Mouse (Mus musculus): Measurements from ENCODE around the gene Scgb1c1. TPM values are rescaled to one million over a fixed set of nuclear protein-coding genes. Genes with fewer than 3 reads are reported as not detected.

The Scgb1c1 gene
- polyA plus RNA-seq (2021; fragmentation: Nextera tagmentation) = not detected in 2 replicates
- long read RNA-seq, experiment 1 = 0 reads
- long read RNA-seq, experiment 2 = 0 reads

GRCm38 (mm10) chr7:140844905-140845665, at the start of gene Scgb1c1:
TSS of gene Scgb1c1 (plus strand) at chr7:140845547.

GRCm38 (mm10) chr7:140821653-140822329, 23.6 kb upstream of the Scgb1c1 start, which contains the start of gene Zfp941:
TSS of gene Zfp941 (minus strand) at chr7:140822178.

DNA sequence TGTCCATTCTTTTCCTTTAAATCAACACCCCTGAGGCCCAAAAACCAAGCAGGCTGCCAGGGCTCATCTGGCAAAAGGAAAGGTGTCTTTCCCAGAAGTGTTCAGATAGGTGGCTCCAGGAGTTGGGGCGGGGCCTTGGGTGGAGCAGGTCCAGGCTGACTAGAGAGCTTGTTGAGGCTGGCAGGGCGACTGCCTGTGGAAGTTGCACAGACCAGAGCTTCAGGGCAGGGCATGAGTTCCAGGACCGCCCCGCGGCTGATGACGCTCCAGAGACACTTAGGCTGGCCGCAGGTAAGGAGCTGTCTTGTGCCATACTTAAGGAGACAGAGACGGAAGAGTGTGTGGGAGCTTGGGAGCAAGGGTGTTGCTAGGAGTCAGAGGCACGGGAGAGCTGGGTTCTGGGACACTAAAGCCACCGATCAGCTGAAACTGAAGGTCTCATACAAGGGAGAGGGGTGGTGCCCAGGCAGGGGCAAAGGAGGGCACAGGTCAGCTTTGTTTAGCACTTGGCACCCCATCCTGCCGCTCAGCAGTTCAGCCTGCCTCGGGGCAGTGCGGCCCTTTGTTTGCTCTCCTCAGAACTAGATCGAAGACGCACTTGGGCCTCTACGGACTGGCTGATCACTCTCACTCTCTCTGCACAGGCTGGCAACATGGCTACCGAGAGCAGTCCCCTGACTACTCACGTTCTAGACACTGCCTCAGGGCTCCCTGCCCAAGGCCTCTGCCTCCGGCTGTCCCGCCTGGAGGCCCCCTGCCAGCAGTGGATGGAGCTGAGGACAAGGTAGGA, 10.2 kb upstream of the Scgb1c1 start, which contains the start of gene Urah:
Gene Urah (plus strand): TSS at position 51 of the 790 bp plus-strand sequence.

DNA sequence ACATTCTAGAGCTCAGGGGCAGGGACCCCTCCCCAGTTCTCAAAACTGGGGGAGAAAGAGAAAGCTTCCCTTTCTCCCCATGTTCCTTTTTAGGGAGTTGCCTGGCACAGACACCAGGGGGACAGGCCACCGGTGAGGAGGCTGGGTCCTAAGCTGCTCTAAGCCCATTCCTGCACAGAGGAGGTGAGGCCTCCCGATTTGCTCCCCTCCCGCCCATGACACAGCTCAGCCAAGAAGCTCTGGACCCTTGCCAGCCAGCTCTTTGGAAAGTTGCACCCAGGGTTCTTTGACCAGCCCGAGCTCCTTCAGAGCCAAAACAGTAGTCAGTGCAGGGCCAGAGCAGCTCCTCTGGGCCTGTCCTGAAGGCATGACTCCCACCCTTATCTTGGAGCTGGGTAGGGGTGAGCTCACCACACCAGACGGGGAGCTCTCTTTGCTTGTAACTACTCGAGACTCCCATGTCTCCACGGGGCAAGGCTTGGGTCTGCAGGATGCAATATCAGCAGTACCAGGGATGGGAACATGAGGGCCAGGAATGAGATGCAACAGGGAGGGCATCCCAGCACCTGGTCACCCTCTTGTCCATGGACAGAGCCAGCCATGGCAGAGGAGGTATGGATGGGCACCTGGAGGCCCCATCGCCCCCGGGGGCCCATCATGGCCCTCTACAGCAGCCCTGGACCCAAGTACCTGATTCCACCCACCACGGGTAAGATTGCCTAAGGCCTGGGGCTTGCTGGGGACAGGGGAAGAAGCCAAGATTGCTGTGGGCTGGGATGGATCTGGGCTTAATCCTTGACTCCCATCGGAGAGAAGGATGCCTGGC, 2.6 kb downstream of the Scgb1c1 start, which contains the start of gene Odf3:
Gene Odf3 (plus strand): TSS at position 51 of the 826 bp plus-strand sequence.

GRCm38 (mm10) chr7:140855860-140856784, 10.8 kb downstream of the Scgb1c1 start, which contains the start of gene Gm45785:
TSS of gene Gm45785 (minus strand) at chr7:140856331.

GRCm38 (mm10) chr7:140856785-140857549, 11.6 kb downstream of the Scgb1c1 start, which contains the start of gene Ric8a:
TSS of gene Ric8a (plus strand) at chr7:140856957.

DNA sequence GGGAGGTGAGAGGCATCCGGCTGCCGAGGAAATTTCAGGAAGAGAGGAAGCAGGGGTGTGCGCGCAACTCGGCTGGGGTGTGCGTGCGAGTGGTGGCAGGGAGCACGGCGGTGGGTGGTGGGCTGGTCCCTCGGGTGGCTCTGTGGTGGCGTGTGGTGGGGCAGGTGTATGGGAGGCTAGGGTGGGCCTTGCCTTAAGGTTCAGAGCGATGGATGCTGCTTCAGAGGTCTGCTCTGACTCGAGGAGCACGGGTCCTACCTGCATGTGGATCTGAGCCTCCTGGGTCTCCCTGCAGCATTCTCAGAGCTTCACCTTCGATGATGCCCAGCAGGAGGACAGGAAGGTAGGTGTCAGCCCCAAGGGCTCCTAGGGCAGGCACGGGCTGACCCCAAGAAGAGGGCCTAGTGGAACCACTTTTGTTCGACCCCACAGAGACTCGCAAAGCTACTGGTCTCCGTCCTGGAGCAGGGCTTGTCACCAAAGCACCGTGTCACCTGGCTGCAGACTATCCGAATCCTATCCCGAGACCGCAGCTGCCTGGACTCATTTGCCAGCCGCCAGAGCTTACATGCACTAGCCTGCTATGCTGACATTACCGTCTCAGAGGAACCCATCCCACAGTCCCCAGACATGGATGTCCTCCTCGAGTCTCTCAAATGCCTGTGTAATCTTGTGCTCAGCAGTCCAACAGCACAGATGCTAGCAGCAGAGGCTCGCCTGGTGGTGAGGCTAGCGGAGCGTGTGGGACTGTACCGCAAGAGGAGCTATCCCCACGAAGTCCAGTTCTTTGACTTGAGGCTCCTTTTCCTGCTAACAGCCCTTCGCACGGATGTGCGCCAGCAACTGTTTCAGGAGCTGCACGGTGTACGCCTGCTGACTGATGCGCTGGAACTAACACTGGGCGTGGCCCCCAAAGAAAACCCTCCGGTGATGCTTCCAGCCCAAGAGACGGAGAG, 12.5 kb downstream of the Scgb1c1 start, which contains the start of gene Bet1l:
Gene Bet1l (minus strand): TSS at position 28 of the 956 bp plus-strand sequence.

GRCm38 (mm10) chr7:140881696-140882468, 36.5 kb downstream of the Scgb1c1 start, which contains the start of the genes Psmd13 and Sirt3:
TSS of gene Psmd13 (plus strand) at chr7:140881968.
TSS of gene Sirt3 (minus strand) at chr7:140882309.

Other genes with a start within 250 kb of the Scgb1c1 start
- not detected in 2 replicates for gene Olfr46, start 244.3 kb upstream of the Scgb1c1 start, polyA plus RNA-seq (2021; fragmentation: Nextera tagmentation)
- gene Olfr61, start 216.6 kb upstream of the Scgb1c1 start, polyA plus RNA-seq (2021; fragmentation: Nextera tagmentation) = not detected in 2 replicates
- not detected in 2 replicates for gene Olfr53, start 199.1 kb upstream of the Scgb1c1 start, polyA plus RNA-seq (2021; fragmentation: Nextera tagmentation)
- gene Olfr539, start 185.6 kb upstream of the Scgb1c1 start, polyA plus RNA-seq (2021; fragmentation: Nextera tagmentation) = 0.18 and 0.56 TPM in 2 replicates
- not detected in 2 replicates for gene Olfr45, start 163.6 kb upstream of the Scgb1c1 start, polyA plus RNA-seq (2021; fragmentation: Nextera tagmentation)
- not detected in 2 replicates for gene Olfr541, start 148.3 kb upstream of the Scgb1c1 start, polyA plus RNA-seq (2021; fragmentation: Nextera tagmentation)
- 0.67 and 1.3 TPM in 2 replicates for gene Cyp2e1, start 81.8 kb upstream of the Scgb1c1 start, polyA plus RNA-seq (2021; fragmentation: Nextera tagmentation)
- gene Syce1, start 57.7 kb upstream of the Scgb1c1 start, polyA plus RNA-seq (2021; fragmentation: Nextera tagmentation) = 0.13 TPM in 1 of 2 replicates, not detected in the other
- 12.4 and 16.1 TPM in 2 replicates for gene Zfp941, start 23.4 kb upstream of the Scgb1c1 start, polyA plus RNA-seq (2021; fragmentation: Nextera tagmentation)
- 5.4 and 7.9 TPM in 2 replicates for gene Urah, start 10.5 kb upstream of the Scgb1c1 start, polyA plus RNA-seq (2021; fragmentation: Nextera tagmentation)
- 0.09 TPM in 1 of 2 replicates, not detected in the other for gene Odf3, start 2.3 kb downstream of the Scgb1c1 start, polyA plus RNA-seq (2021; fragmentation: Nextera tagmentation)
- 0.92 TPM in 1 of 2 replicates, not detected in the other for gene Gm45785, start 10.8 kb downstream of the Scgb1c1 start, polyA plus RNA-seq (2021; fragmentation: Nextera tagmentation)
- gene Ric8a, start 11.4 kb downstream of the Scgb1c1 start, polyA plus RNA-seq (2021; fragmentation: Nextera tagmentation) = 48.8 and 56.4 TPM in 2 replicates
- gene Bet1l, start 12.0 kb downstream of the Scgb1c1 start, polyA plus RNA-seq (2021; fragmentation: Nextera tagmentation) = 76.3 and 90.2 TPM in 2 replicates
- gene Psmd13, start 36.4 kb downstream of the Scgb1c1 start, polyA plus RNA-seq (2021; fragmentation: Nextera tagmentation) = 90.3 and 118 TPM in 2 replicates
- gene Sirt3, start 36.8 kb downstream of the Scgb1c1 start, polyA plus RNA-seq (2021; fragmentation: Nextera tagmentation) = 125 and 147 TPM in 2 replicates
- 1.3 and 2.4 TPM in 2 replicates for gene Cox8b, start 54.9 kb downstream of the Scgb1c1 start, polyA plus RNA-seq (2021; fragmentation: Nextera tagmentation)
- 0.38 and 0.43 TPM in 2 replicates for gene Nlrp6, start 75.4 kb downstream of the Scgb1c1 start, polyA plus RNA-seq (2021; fragmentation: Nextera tagmentation)
- 2.2 and 2.3 TPM in 2 replicates for gene Pgghg, start 95.8 kb downstream of the Scgb1c1 start, polyA plus RNA-seq (2021; fragmentation: Nextera tagmentation)
- not detected in 2 replicates for gene Ifitm5, start 104.7 kb downstream of the Scgb1c1 start, polyA plus RNA-seq (2021; fragmentation: Nextera tagmentation)
- not detected in 2 replicates for gene Gm45717, start 110.4 kb downstream of the Scgb1c1 start, polyA plus RNA-seq (2021; fragmentation: Nextera tagmentation)
- gene Ifitm2, start 110.4 kb downstream of the Scgb1c1 start, polyA plus RNA-seq (2021; fragmentation: Nextera tagmentation) = 41.1 and 49.4 TPM in 2 replicates
- 6.8 and 8.0 TPM in 2 replicates for gene Ifitm1, start 121.7 kb downstream of the Scgb1c1 start, polyA plus RNA-seq (2021; fragmentation: Nextera tagmentation)
- 54.3 and 69.5 TPM in 2 replicates for gene Ifitm3, start 165.2 kb downstream of the Scgb1c1 start, polyA plus RNA-seq (2021; fragmentation: Nextera tagmentation)
- 0.44 and 1.1 TPM in 2 replicates for gene Ifitm6, start 172.4 kb downstream of the Scgb1c1 start, polyA plus RNA-seq (2021; fragmentation: Nextera tagmentation)
- not detected in 2 replicates for gene Gm17387, start 183.6 kb downstream of the Scgb1c1 start, polyA plus RNA-seq (2021; fragmentation: Nextera tagmentation)
- 19.2 and 19.7 TPM in 2 replicates for gene B4galnt4, start 215.6 kb downstream of the Scgb1c1 start, polyA plus RNA-seq (2021; fragmentation: Nextera tagmentation)
- gene Pkp3, start 232.7 kb downstream of the Scgb1c1 start, polyA plus RNA-seq (2021; fragmentation: Nextera tagmentation) = 0.23 TPM in 1 of 2 replicates, not detected in the other

All from left cerebral cortex, adult 6 months (tissue).